Mouse (Mus musculus) cerebellum, adult 8-10 months (tissue): ENCODE results near the gene Hnrnpf.

Source experiments
- DNase-seq: peaks from one replicate; pipeline ENCODE4 v3.0.0; 2022

Gene Hnrnpf

DNA sequence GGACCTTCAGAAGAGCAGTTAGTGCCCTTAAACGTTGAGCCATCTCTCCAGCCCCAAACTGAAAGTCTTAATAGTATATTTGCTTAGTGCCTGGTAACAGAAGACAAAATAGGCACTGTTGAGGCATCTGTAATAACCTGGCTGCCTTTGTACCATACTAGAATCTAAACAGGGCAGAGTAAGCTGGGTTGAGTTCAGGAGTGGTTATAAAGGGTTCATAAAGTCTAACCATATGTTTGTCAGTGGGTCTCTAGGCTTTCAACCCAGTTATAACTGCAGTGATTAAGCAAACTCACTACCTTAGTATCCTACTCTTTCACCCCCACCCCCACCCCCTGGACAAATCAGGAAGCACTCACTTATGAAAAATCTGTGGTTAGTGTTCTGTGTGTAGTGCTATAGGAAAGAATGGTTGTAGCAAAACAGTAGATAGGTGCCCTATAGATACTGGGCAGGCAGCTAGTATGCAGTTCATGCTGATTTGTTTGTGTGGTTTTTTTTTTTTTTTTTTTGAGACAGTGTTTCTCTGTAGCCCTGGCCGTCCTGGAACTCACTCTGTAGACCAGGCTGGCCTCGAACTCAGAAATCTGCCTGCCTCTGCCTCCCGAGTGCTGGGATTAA is 26.9 kb downstream of the Hnrnpf start:
- DNase-seq, result no peak

DNA sequence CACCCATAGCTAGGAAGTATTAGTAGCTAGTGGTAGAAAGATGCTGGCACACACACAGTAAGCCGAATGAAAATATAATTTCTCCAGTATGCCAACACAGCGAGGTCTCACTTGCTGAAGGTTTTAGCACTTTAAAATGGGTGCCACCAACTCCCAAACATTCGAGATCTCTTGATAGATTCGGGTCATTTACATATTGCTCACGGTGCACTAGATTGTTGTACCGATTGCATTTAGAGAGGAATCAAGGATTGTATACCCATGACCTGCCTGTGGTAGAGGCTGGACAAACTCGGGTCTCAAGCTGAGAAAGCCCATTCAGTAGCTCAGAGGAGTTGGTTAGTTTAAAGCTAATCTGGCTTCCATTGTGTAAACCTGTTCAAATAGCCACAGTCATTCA is 27.8 kb downstream of the Hnrnpf start:
- DNase-seq, result no peak

GRCm38 (mm10) chr6:117928746-117929145 is 28.6 kb downstream of the Hnrnpf start:
- no peak for DNase-seq

GRCm38 (mm10) chr6:117929945-117930655 is 30.0 kb downstream of the Hnrnpf start:
- no peak for DNase-seq

- no peak for DNase-seq
Measured at GRCm38 (mm10) chr6:117932325-117933051, 32.4 kb downstream of the Hnrnpf start.

DNA sequence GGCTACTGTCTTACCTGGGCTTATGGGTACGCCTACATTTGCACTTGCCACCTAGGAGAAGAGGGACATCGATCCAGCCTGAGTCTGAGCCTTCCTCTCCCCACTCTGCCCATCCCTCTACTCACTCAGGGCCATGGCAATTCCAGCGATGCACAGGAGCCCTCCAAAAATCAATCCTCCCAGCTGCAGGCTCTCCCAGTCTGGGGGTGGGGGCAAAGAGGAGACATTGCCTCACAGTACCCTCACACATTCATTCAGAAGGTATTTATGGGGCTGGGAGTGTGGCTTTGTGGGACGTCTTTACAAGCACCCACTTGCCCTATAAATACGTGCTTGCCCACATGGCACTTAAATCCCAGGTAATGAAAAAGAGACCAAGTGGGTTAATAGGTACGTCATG is 34.2 kb downstream of the Hnrnpf start:
- DNase-seq, result no peak

- no peak for DNase-seq
Measured at GRCm38 (mm10) chr6:117935681-117936612, 35.8 kb downstream of the Hnrnpf start.

DNA sequence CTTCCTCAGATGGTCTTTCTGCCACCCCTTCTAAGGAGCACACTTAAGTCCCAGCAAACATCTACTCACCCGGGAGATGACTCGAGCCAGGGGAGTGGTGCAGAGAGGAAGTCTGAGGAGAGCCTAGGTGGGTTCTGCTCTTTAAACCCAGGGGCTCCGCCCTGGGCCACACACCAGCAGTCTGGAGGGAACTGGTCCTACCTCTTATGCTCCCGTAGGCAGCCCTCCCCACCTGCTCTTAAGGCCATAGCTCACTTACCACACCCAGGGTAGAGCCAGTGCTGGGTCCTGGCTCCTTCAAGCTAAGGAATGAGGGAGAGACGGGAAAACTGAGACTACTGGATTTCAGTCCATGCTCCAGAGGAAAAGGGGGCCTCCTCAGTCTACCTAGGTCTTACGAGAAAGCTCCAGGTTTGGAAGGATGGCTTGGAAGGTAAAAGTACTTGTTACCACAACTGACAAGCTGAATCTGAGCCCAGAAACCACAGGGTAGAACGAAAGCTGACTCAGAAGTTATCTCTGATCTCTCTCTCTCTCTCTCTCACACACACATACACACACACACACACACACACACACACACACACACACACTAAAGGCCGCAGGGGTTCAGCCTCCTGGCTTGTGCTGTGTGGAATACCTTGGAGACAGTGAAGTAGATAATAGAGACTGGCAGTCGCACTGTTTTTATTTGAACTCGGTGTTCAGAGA is 37.3 kb downstream of the Hnrnpf start, which contains the start of gene Fxyd4:
Gene Fxyd4, minus strand, starts transcription at position 471 of the 711 bp plus-strand sequence.
- DNase-seq, result no peak

- DNase-seq, result no peak
Measured at GRCm38 (mm10) chr6:117938951-117939350, 38.8 kb downstream of the Hnrnpf start.

DNA sequence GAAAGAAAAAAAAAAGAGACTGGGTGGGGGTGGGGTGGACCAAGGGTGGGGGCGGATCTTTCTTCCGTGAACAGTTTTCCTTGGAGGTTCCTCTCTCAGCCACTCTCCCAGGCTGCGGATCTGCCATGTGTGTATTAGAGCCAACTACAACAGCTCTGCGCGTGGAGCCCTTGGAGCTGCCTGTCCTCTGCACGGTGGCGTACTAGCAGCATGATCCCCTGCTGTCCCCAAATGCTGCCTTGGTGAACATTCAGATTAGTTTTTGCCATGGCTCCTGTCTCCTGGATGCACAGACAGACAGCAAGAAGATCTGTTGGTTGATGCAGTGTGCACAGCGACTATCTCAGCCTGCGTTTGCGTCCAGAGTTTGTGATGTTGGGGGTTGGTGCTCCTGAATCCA is 42.6 kb downstream of the Hnrnpf start:
- DNase-seq, result peak; percentile 67

GRCm38 (mm10) chr6:117943899-117944298 is 43.8 kb downstream of the Hnrnpf start:
- no peak for DNase-seq

GRCm38 (mm10) chr6:117952330-117952729 is 52.2 kb downstream of the Hnrnpf start:
- no peak for DNase-seq

GRCm38 (mm10) chr6:117956161-117956560 is 56.0 kb downstream of the Hnrnpf start:
- DNase-seq, result no peak

- no peak for DNase-seq
Measured at GRCm38 (mm10) chr6:117956851-117957501, 56.9 kb downstream of the Hnrnpf start.

DNA sequence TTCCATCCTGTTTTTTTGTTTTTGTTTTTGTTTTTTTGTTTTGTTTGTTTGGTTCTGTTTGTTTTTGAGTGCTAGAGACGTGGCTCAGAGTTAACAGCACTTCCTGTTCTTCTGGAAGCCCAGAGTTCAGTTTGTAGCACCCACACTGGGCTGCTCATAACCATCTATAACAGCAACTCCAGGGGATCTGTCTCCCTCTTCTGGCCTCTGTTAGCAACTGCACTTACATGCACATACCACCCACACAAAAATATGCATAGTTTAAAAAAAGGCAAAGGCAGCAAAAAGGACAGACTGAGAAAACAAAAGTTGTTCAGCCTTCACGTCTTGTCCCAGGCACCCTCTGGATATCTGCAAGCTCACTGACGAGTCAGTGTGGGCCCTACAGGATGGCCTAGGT is 63.1 kb downstream of the Hnrnpf start:
- no peak for DNase-seq

DNA sequence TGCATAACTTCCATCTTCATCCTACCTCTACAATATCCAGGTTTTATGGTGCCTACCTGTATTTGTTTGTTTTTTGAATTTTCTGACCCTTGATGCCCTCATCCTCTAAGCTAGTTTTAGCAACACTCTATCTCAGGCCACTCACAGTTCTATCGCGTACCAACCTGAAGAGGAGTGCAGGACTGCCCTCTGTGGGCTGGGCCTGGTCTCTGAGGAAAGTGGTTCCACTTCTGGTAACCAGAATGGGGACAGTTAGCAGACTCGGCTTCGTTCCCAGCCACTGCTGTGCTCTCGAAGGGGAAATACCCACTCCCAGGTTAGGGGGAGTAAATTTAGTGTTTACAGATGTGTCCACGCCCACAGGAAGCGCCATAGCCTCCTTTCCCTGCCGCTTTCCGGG is 66.6 kb downstream of the Hnrnpf start:
- DNase-seq, result no peak
